Mouse (Mus musculus) heart, adult 18-20 months (tissue): ENCODE results near the gene Prss27. TPM values are rescaled to one million over a fixed set of nuclear protein-coding genes. Genes with fewer than 3 reads are reported as not detected.

Experiments used
- microRNA-seq, 2 experiments: library from miRNA; unstranded; fragments of <30 nt; microRNA quantifications; one replicate each; pipeline ENCODE4 v1.2.0; 2022
- total RNA-seq, 2 experiments: library from RNA; stranded (reverse); gene quantifications; 2 replicates each; pipeline ENCODE4 v1.2.3; 2021

Gene Prss27
- total RNA-seq, 2 experiments from 2014 or later, result not detected

Small RNA genes within 50 kb of the gene (microRNA-seq; reads per million reads assigned to microRNA genes)
- gene Gm27700, result 0 reads per million in 2 experiments

Other genes starting within 250 kb of the Prss27 start
- gene Srrm2, start 247.6 kb upstream of the Prss27 start, total RNA-seq, result 100 to 1,000 TPM; 125 to 153 TPM
- 100 to 1,000 TPM; 357 to 360 TPM for gene Elob, start 209.0 kb upstream of the Prss27 start, total RNA-seq
- gene Prss33, start 202.1 kb upstream of the Prss27 start, total RNA-seq, result not detected
- not detected for gene Prss32, start 194.3 kb upstream of the Prss27 start, total RNA-seq
- not detected for gene Prss41, start 194.0 kb upstream of the Prss27 start, total RNA-seq
- gene Prss21, start 170.1 kb upstream of the Prss27 start, total RNA-seq, result not detected
- gene Dcpp1, start 157.3 kb upstream of the Prss27 start, total RNA-seq, result not detected
- not detected for gene Dcpp2, start 157.3 kb upstream of the Prss27 start, total RNA-seq
- gene Dcpp3, start 120.7 kb upstream of the Prss27 start, total RNA-seq, result not detected
- gene Sbp, start 96.5 kb upstream of the Prss27 start, total RNA-seq, result not detected
- not detected for gene Sbpl, start 82.9 kb upstream of the Prss27 start, total RNA-seq
- not detected for gene Prss30, start 57.6 kb upstream of the Prss27 start, total RNA-seq
- not detected for gene Prss22, start 40.0 kb upstream of the Prss27 start, total RNA-seq
- gene Kctd5, start 35.3 kb downstream of the Prss27 start, total RNA-seq, result 1 to 10 TPM; 7.5 to 7.8 TPM
- 10 to 100 TPM; 39.7 to 41.1 TPM for gene Pdpk1, start 112.8 kb downstream of the Prss27 start, total RNA-seq
- 10 to 100 TPM in 1 of 2 experiments, 1 to 10 TPM in 1; 8.3 to 13.5 TPM for gene Amdhd2, start 125.6 kb downstream of the Prss27 start, total RNA-seq
- 100 to 1,000 TPM; 241 to 255 TPM for gene Atp6v0c, start 131.6 kb downstream of the Prss27 start, total RNA-seq
- gene Tbc1d24, start 167.4 kb downstream of the Prss27 start, total RNA-seq, result 10 to 100 TPM; 12.3 to 14.4 TPM
- gene Ntn3, start 171.4 kb downstream of the Prss27 start, total RNA-seq, result under 1 TPM; 0.67 to 0.72 TPM
- gene Tedc2, start 182.7 kb downstream of the Prss27 start, total RNA-seq, result 1 to 10 TPM; 1.9 to 3.0 TPM
- gene Ccnf, start 213.3 kb downstream of the Prss27 start, total RNA-seq, result under 1 TPM; 0.62 to 0.65 TPM